Mouse (Mus musculus): ENCODE results near the gene Gm45717.

- no peak for TF ChIP-seq POLR2A (IDR thresholded peaks at IDR 0.05; ENCODE audit: low read depth, low read length)
- TF ChIP-seq CTCF (conservative IDR thresholded peaks at IDR 0.05; ENCODE audit: insufficient read depth, insufficient read length, low read depth, low read length), result 0 out of 2 replicates have a peak, but pooled peaks have one; percentile 7
These were observed 48.0 kb downstream of the Gm45717 start for GRCm38 (mm10) chr7:140907697-140908096.
